Mouse (Mus musculus) cerebellum, adult 11 months (tissue): ENCODE measurements at regions not wholly inside any gene's neighbourhood (a gene's known extent, or its start where the extent isn't known, plus 50 kb on each side); places are given as distances from the start of the nearest gene placed in this dataset.

ENCODE experiments used
- DNase-seq: peaks from one replicate; pipeline ENCODE4 v3.0.0; 2022

DNA sequence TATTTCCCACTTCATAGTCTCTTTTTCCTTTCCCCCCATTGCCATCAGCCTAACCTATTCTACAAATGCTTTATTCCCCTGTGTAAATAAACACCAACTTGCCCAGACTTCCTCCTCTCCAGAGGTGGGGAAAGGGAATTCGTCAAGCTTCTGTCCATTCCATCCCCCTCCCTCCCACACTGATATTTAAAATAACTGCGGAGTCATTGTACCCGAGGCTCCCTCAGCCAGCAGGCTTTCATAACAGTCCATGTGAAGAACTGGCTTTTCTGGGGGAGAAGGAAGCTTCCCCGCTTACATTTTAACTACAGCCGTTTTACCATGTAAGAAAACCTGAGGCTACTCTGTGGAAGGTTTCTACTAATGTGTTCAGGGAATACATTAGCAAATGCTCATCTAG is 193.1 kb upstream of the Cnksr2 start:
- no peak for DNase-seq

DNA sequence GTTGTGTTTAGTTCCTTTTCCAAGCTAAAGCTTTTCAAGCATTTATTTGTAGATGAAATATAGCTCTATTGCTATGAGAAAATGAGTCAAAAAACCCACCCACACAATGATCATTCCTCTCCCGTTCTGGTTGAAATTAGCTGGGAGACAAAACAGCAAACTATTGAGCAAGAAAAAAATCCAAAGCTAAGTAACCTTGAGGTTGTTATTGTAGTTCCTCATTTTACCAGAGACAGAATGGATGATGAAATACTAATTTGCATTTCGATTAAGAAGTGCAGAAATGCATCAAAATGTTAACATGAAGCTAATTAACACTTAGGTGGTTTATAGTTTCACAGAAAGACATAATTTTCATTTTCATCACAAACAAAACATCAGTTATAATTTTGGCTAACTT is 166.1 kb upstream of the Cnksr2 start:
- no peak for DNase-seq

DNA sequence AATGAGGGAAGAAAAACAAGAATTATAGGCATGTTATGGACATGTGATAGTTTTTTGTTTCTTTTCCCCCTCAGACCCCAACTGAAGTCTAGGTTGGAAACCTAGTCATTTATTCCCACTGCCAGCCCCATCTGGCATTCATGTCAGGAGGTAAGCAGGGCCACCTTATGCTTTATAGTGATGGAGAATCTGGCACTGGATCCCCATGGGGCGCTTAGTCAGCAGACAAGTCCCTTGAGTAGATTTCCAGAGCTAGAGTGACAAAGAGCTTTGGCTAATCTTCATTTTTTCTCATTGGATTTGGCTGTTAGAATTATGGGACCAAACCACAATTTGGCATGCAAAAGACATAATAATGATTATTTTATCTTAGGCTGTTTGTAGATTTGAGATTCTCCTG is 152.4 kb upstream of the Cnksr2 start:
- peak; percentile 18 for DNase-seq

DNA sequence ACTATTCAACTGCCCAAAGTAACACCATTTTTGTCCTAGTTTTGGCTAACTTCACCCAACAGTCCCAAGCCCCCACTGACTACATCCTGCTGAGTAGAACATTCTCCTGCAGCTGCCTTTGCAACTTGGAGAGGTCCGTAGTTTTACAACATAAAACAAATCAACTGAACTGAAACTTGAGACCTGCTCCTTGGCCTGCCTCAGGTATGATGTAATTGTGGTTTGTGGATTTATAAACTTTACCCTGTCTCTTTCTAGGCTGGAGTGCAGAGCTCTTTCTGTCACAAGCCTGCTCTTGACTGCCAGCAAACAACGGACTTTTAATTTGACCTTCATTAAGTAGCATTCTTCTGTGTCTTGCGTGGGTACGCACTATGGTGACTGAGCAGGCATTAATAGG is 138.4 kb upstream of the Cnksr2 start:
- DNase-seq, result no peak

DNA sequence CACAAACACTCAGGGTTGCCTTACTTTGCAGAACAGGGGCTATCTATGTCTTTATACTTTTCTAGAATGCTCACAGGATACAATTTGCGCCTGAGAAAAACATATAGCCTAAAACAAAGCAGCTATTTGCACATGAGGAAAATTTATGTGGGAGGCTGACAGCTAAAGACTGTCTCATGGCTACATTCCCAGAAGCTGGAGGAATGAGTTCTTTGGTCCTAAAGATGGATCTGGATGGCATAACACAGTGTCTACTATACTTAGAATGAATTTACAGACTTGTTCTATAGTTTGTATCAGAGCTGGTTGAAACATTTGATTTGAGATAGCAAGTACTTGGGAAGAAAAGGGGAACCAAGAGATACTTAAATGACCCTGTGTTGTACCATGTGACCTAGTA is 137.3 kb upstream of the Cnksr2 start:
- no peak for DNase-seq

GRCm38 (mm10) chrX:158135870-158136557 is 92.9 kb upstream of the Cnksr2 start:
- no peak for DNase-seq

GRCm38 (mm10) chrX:158133526-158133925 is 90.4 kb upstream of the Cnksr2 start:
- DNase-seq, result no peak
